ENCODE assay signal across 9 mouse cellular contexts in the genomic region with DNA sequence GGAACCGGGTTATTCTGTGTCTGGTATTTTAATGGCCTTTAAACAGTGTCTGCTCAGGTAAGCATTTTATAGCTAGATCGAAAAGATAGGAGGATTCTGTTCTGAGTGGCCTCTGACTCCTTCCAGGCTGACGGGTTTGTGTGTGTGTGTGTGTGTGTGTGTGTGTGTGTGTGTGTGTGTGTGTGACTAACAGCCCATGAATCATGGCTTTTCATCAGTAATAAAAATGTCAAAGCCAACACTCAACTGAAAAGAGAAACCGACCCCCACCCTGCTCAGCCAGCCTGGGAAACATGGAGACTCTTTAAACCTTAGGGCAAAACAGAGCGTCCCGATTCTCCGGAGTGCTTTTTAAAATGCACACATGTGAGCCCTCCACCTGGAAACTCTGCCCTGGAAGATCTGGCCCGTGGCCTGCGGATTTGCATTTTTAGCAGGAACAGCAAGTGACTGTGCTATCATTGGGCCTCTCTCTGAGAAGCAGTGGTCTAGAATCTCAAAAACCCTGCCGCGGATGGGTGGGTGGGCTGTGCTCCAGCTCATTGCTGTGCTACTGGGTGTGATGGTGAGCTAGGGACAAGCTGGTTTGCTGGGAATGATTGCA. TPM values are rescaled to one million over a fixed set of nuclear protein-coding genes. Genes with fewer than 3 reads are reported as not detected.
DNase-seq lines count a peak whose midpoint lies in the region; ATAC-seq and TF ChIP-seq lines count a peak whose summit lies in the region.
"Had no signal": no experiment of that assay in that cellular context is flagged by ENCODE, and none has a peak within 500 bp of the region (broad histone marks: within the 10 kb centered on the region; RNA-seq: fewer than 3 reads in every experiment).

No protein-coding gene starts in this region.

- H3K4me3 ChIP-seq in embryonic facial prominence, embryonic 10.5 days = no peak overlapping the region
- H3K4me3 ChIP-seq in intestine, postnatal 0 days (ENCODE audit: low read depth, low read length) = no peak overlapping the region

- ATAC-seq in intestine, postnatal 0 days = peak; percentile 52
- ATAC-seq: inflammation-experienced regulatory T-cells, adult 6 months had no signal

- H3K4me1 ChIP-seq in embryonic facial prominence, embryonic 10.5 days = peaks cover 59% of the 10 kb centered on the region
- H3K4me1 ChIP-seq in intestine, postnatal 0 days (replicated peaks; ENCODE audit: control insufficient read depth, insufficient read depth, low read length) = peaks cover 4% of the 10 kb centered on the region; the same call in 1 of the 2 replicates

- no peaks in the 10 kb centered on the region for H3K9me3 ChIP-seq in embryonic facial prominence, embryonic 10.5 days
- H3K9me3 ChIP-seq in intestine, postnatal 0 days (ENCODE audit: control insufficient read depth) = no peaks in the 10 kb centered on the region

- WGBS in embryonic facial prominence, embryonic 10.5 days = 40% methylated on average over 11 of the region's 11 CpGs
- WGBS in intestine, postnatal 0 days = 7% methylated on average over 11 of the region's 11 CpGs

- DNase-seq in layer of hippocampus, postnatal 10 days (ENCODE audit: low spot score in 2 of 2) = peak; percentile 54 to 56
- no peak for DNase-seq in layer of hippocampus, adult 8-10 months (ENCODE audit: low spot score in 2 of 2)
- DNase-seq in embryonic facial prominence, embryonic 10.5 days (ENCODE audit: low spot score) = peak; percentile 56
- peak; percentile 41 for DNase-seq in neural tube, embryonic 10.5 days (ENCODE audit: extremely low spot score, low spot score)
- DNase-seq in gastrocnemius, postnatal 14 days = no peak
- DNase-seq in layer of hippocampus, postnatal 36 days = no peak
- no peak for DNase-seq in cerebellum, adult 9-11 months

- no peaks in the 10 kb centered on the region for H3K27me3 ChIP-seq in embryonic facial prominence, embryonic 10.5 days (replicated peaks; ENCODE audit: low read depth, poor library complexity, severe bottlenecking)
- no peaks in the 10 kb centered on the region for H3K27me3 ChIP-seq in intestine, postnatal 0 days (replicated peaks; ENCODE audit: control insufficient read depth, insufficient read depth, low read length)

- intact Hi-C loops in gastrocnemius, postnatal 14 days (cut with DNase I; ENCODE audit: low total_unique reads) = loop anchor here (10.0 kb wide), 1 partner anchor 217 kb away; no protein-coding TSS in a partner anchor

- H3K27ac ChIP-seq in embryonic facial prominence, embryonic 10.5 days (replicated peaks) = peak overlapping the region; percentile 75
- no peak overlapping the region for H3K27ac ChIP-seq in intestine, postnatal 0 days (ENCODE audit: low read depth, low read length)

- H3K9ac ChIP-seq in intestine, postnatal 0 days (ENCODE audit: low read depth, low read length) = no peak overlapping the region

- H3K4me2 ChIP-seq in intestine, postnatal 0 days (replicated peaks; ENCODE audit: low read depth) = peak overlapping the region; percentile 24; the same call in 1 of the 2 replicates

- H3K36me3 ChIP-seq in embryonic facial prominence, embryonic 10.5 days (replicated peaks) = no peaks in the 10 kb centered on the region
- H3K36me3 ChIP-seq in intestine, postnatal 0 days (ENCODE audit: control insufficient read depth, insufficient read depth) = no peaks in the 10 kb centered on the region

- TF ChIP-seq CTCF in intestine, postnatal 0 days (IDR thresholded peaks at IDR 0.05; ENCODE audit: low read depth) = no peak

RNA-seq across cellular contexts. Expression of a gene that starts 20.4 kb away (rescaled TPM):
- 10 to 100 TPM; 59.7 to 66.2 TPM for total RNA-seq in layer of hippocampus, postnatal 10 days (2021)
- total RNA-seq in layer of hippocampus, adult 8-10 months (2022) = 10 to 100 TPM; 41.2 to 49.8 (median 45.4) TPM
- 144 and 150 TPM in 2 replicates for polyA plus RNA-seq in embryonic facial prominence, embryonic 10.5 days (2016; fragmentation: Nextera tagmentation; extraction: Ambion mirVana)
- polyA plus RNA-seq in intestine, postnatal 0 days (2015; fragmentation: Nextera tagmentation; extraction: Ambion mirVana) = 125 and 130 TPM in 2 replicates
- total RNA-seq in gastrocnemius, postnatal 14 days (2021) = 10 to 100 TPM; 52.7 to 54.6 TPM
- total RNA-seq in layer of hippocampus, postnatal 36 days (2021) = 10 to 100 TPM; 39.4 to 46.7 TPM

RNA-seq across cellular contexts. Expression of a gene that starts 21.9 kb away (rescaled TPM):
- 1 to 10 TPM; 1.2 to 1.8 TPM for total RNA-seq in layer of hippocampus, postnatal 10 days (2021)
- total RNA-seq in layer of hippocampus, adult 8-10 months (2022) = 1 to 10 TPM in 3 of 4 experiments, under 1 TPM in 1; 0.60 to 1.9 (median 1.5) TPM
- polyA plus RNA-seq in embryonic facial prominence, embryonic 10.5 days (2016; fragmentation: Nextera tagmentation; extraction: Ambion mirVana) = 10.4 and 15.6 TPM in 2 replicates
- polyA plus RNA-seq in intestine, postnatal 0 days (2015; fragmentation: Nextera tagmentation; extraction: Ambion mirVana) = 233 and 254 TPM in 2 replicates
- 1,000 to 10,000 TPM; 1,553 to 1,562 TPM for total RNA-seq in gastrocnemius, postnatal 14 days (2021)
- total RNA-seq in layer of hippocampus, postnatal 36 days (2021) = 1 to 10 TPM in 1 of 2 experiments, under 1 TPM in 1; 0.72 to 1.1 TPM

RNA-seq across cellular contexts. Expression of a gene that starts 36.9 kb away (rescaled TPM):
- 100 to 1,000 TPM; 164 to 175 TPM for total RNA-seq in layer of hippocampus, postnatal 10 days (2021)
- 100 to 1,000 TPM; 168 to 185 (median 182) TPM for total RNA-seq in layer of hippocampus, adult 8-10 months (2022)
- polyA plus RNA-seq in embryonic facial prominence, embryonic 10.5 days (2016; fragmentation: Nextera tagmentation; extraction: Ambion mirVana) = 30.2 and 30.6 TPM in 2 replicates
- polyA plus RNA-seq in intestine, postnatal 0 days (2015; fragmentation: Nextera tagmentation; extraction: Ambion mirVana) = 20.1 and 21.3 TPM in 2 replicates
- total RNA-seq in gastrocnemius, postnatal 14 days (2021) = 100 to 1,000 TPM; 167 to 173 TPM
- 100 to 1,000 TPM; 166 to 180 TPM for total RNA-seq in layer of hippocampus, postnatal 36 days (2021)

RNA-seq across cellular contexts. Expression of a gene that starts 60.0 kb away (rescaled TPM):
- total RNA-seq in layer of hippocampus, postnatal 10 days (2021) = 100 to 1,000 TPM; 108 to 111 TPM
- total RNA-seq in layer of hippocampus, adult 8-10 months (2022) = 100 to 1,000 TPM; 102 to 169 (median 125) TPM
- polyA plus RNA-seq in embryonic facial prominence, embryonic 10.5 days (2016; fragmentation: Nextera tagmentation; extraction: Ambion mirVana) = 1.9 and 2.5 TPM in 2 replicates
- 12.9 and 15.9 TPM in 2 replicates for polyA plus RNA-seq in intestine, postnatal 0 days (2015; fragmentation: Nextera tagmentation; extraction: Ambion mirVana)
- total RNA-seq in gastrocnemius, postnatal 14 days (2021) = not detected
- 100 to 1,000 TPM in 1 of 2 experiments, 10 to 100 TPM in 1; 81.7 to 106 TPM for total RNA-seq in layer of hippocampus, postnatal 36 days (2021)
- polyA plus RNA-seq: inflammation-experienced regulatory T-cells, adult 6 months had no signal

Comparison
In these comparisons a context has a peak if more than half of its experiments do, and no peak if none do; other contexts are left out.
1. DNase-seq: peak in layer of hippocampus, postnatal 10 days (2 of 2), embryonic facial prominence, embryonic 10.5 days (single experiment) and neural tube, embryonic 10.5 days (single experiment); none in layer of hippocampus, adult 8-10 months (0 of 2), gastrocnemius, postnatal 14 days (single experiment), layer of hippocampus, postnatal 36 days (0 of 2) and cerebellum, adult 9-11 months (single experiment).
2. RNA of a gene that starts 21.9 kb away (total RNA-seq): 1,553 to 1,562 TPM in gastrocnemius, postnatal 14 days; 1.2 to 1.8 TPM in layer of hippocampus, postnatal 10 days, 0.60 to 1.9 TPM in layer of hippocampus, adult 8-10 months and 0.72 to 1.1 TPM in layer of hippocampus, postnatal 36 days; every median in the first group is over 100 times any median in the second.